Mouse (Mus musculus) heart, embryonic 13.5 days (tissue): Measurements from ENCODE around the gene Gm340. TPM values are rescaled to one million over a fixed set of nuclear protein-coding genes. Genes with fewer than 3 reads are reported as not detected.

ENCODE experiments used
- microRNA-seq: library from miRNA; unstranded; fragments of <30 nt; microRNA quantifications from one replicate; pipeline ENCODE4, GENCODE M21; 2016
- polyA plus RNA-seq: library from polyadenylated mRNA; unstranded; fragments of >200 nt; fragmentation: Nextera tagmentation; extraction: Ambion mirVana; gene quantifications from 2 replicates; pipeline ENCODE4 v1.2.1, GENCODE M21; 2015

The Gm340 gene
- polyA plus RNA-seq, 1 experiment from 2014 or later = 1.5 TPM

Small RNAs within 50 kb of the gene (microRNA-seq; reads per million reads assigned to microRNA genes)
- gene Mir8091 = not detected

Other genes starting within 250 kb of the Gm340 start
- 1.4 and 2.0 TPM in 2 replicates for gene Pik3ap1, start 197.3 kb upstream of the Gm340 start, polyA plus RNA-seq
- gene Lcor, start 99.7 kb upstream of the Gm340 start, polyA plus RNA-seq = 9.2 and 11.0 TPM in 2 replicates
- gene Slit1, start 161.3 kb downstream of the Gm340 start, polyA plus RNA-seq = 0.10 and 0.32 TPM in 2 replicates
- 11.9 and 13.4 TPM in 2 replicates for gene Arhgap19, start 219.7 kb downstream of the Gm340 start, polyA plus RNA-seq
- 2.1 and 2.2 TPM in 2 replicates for gene Frat1, start 247.6 kb downstream of the Gm340 start, polyA plus RNA-seq